Mouse (Mus musculus) ES-Bruce4 (cell line): ENCODE results near the gene Adprhl1.

Source experiments
- CTCF ChIP-seq: IDR thresholded peaks from one replicate; pipeline ENCODE4 v1.8.1; 2011; ENCODE audit warnings: low read depth, low read length
- EP300 ChIP-seq: IDR thresholded peaks from 2 replicates; pipeline ENCODE4 v1.6.1; 2011; ENCODE audit warnings: low read depth, low read length; ENCODE audit not compliant: insufficient read depth
- POLR2A ChIP-seq: IDR thresholded peaks from one replicate; pipeline ENCODE4 v1.8.1; 2011; ENCODE audit warnings: low read length; ENCODE audit not compliant: insufficient read depth

- no peak for TF ChIP-seq POLR2A
- no peak for TF ChIP-seq CTCF
- TF ChIP-seq EP300, result no peak
Measured at GRCm38 (mm10) chr8:13194818-13195217, 59.1 kb downstream of the Adprhl1 start.
